Mouse (Mus musculus) CD4-positive naive resting alpha-beta T cell, adult 57 days (primary cell): Measurements from ENCODE around the gene Tas2r129. TPM values are rescaled to one million over a fixed set of nuclear protein-coding genes. Genes with fewer than 3 reads are reported as not detected.

ENCODE experiments used
- total RNA-seq: library from RNA; stranded (reverse); gene quantifications from one replicate; pipeline ENCODE4 v1.2.4, GENCODE M21; 2023

Gene Tas2r129
- not detected for total RNA-seq

DNA sequence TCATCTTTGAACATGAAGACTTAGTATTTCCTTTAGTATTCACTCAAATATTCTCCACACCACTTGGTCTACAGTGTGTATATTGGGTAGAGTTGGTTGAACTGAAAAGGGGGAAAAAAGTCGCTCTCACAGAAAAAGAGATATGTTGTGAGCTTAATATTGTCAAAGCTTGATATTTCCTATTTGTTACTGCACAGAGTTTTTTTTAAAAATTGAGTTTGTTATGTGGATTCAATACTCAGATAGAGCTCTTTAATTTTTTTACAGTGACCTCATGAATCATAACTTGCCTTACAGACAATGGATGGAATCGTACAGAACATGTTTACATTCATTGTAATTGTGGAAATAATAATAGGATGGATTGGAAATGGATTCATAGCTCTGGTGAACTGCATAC lies at the start of gene Tas2r129:
Gene Tas2r129, plus strand, starts transcription at position 301 of the 400 bp plus-strand sequence.

DNA sequence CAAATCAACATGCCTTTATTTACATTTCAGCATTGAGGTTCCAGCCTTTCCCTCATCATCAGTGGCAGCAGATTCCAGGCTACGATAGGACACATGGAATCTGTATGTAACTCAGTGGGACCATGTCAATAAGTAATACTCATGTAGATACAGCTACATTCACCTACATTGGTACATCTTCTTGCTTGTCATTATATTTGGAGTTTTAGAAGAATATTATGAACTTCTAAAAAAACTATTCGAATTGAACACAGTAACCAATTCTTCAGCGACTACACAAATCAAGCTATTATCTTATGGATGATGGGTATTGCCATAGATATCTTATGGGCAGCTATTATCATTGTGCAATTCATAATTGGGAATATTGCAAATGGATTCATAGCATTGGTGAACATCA lies 41.6 kb upstream of the Tas2r129 start, which contains the start of gene Tas2r125:
Gene Tas2r125, plus strand, starts transcription at position 301 of the 400 bp plus-strand sequence.

DNA sequence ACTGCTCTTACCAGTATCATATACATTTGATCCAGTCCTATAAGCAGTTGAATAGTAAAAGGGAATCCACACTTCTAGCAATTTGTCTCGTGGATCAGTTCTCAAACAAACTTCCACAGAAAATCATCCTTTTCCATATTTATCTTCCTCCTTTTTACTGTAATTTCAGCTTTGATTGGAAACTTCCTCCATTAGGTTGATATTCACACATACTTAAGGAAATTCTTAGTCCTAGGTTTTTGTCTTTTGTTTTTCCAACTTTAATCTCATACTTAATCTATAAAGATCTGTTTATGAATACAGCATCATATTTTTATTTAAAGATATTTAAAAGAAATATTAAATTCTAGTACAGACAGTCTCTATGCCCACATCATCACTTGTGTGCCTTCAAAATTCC lies 6.9 kb downstream of the Tas2r129 start, which contains the start of gene Tas2r131:
Gene Tas2r131, minus strand, starts transcription at position 101 of the 400 bp plus-strand sequence.

DNA sequence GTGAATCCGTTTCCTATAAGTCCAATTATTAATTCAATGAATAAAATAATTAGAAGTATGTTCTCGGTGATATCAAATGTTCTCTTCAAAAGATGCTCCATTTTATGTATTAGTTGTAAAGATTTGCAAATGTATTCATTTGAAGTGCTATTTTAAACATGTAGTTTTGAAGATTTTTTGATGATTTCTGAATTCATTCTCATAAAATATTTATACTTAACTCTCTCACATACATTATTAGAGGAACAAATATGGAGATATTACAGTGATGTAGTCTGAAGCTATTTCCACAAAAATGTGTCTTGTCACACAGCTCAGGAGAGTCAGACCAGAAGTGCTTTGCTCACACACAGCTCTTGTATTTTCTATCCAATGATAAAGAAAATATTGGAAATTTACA lies 30.0 kb downstream of the Tas2r129 start, which contains the start of gene Tas2r109:
Gene Tas2r109, minus strand, starts transcription at position 101 of the 400 bp plus-strand sequence.

Other genes with a start within 250 kb of the Tas2r129 start
- not detected for gene Tas2r122, start 239.2 kb upstream of the Tas2r129 start, total RNA-seq
- not detected for gene Tas2r115, start 213.1 kb upstream of the Tas2r129 start, total RNA-seq
- gene Tas2r124, start 196.4 kb upstream of the Tas2r129 start, total RNA-seq, result not detected
- gene Tas2r102, start 189.0 kb upstream of the Tas2r129 start, total RNA-seq, result not detected
- not detected for gene Tas2r136, start 172.9 kb upstream of the Tas2r129 start, total RNA-seq
- gene Tas2r117, start 148.3 kb upstream of the Tas2r129 start, total RNA-seq, result not detected
- gene Tas2r123, start 104.0 kb upstream of the Tas2r129 start, total RNA-seq, result not detected
- gene Tas2r116, start 95.7 kb upstream of the Tas2r129 start, total RNA-seq, result not detected
- not detected for gene Tas2r110, start 83.1 kb upstream of the Tas2r129 start, total RNA-seq
- not detected for gene Tas2r113, start 58.1 kb upstream of the Tas2r129 start, total RNA-seq
- not detected for gene Tas2r125, start 41.5 kb upstream of the Tas2r129 start, total RNA-seq
- gene Tas2r131, start 6.8 kb downstream of the Tas2r129 start, total RNA-seq, result not detected
- gene Tas2r109, start 29.9 kb downstream of the Tas2r129 start, total RNA-seq, result not detected
- not detected for gene Tas2r103, start 86.0 kb downstream of the Tas2r129 start, total RNA-seq
- not detected for gene Tas2r140, start 104.7 kb downstream of the Tas2r129 start, total RNA-seq
- 20.0 TPM for gene Smim10l1, start 153.8 kb downstream of the Tas2r129 start, total RNA-seq